Mouse (Mus musculus): Measurements from ENCODE around the gene Rcc1l.

GRCm38 (mm10) chr5:134148153-134148552 is 28.4 kb downstream of the Rcc1l start:
- no peak for TF ChIP-seq EP300 (IDR thresholded peaks at IDR 0.05; ENCODE audit: insufficient read depth, low read depth, low read length)
- no peak for TF ChIP-seq POLR2A (IDR thresholded peaks at IDR 0.05; ENCODE audit: insufficient read depth, low read depth, low read length)

All from heart, adult 2 months (tissue).